Mouse (Mus musculus): ENCODE data around the gene Ugt1a10. TPM values are rescaled to one million over a fixed set of nuclear protein-coding genes. Genes with fewer than 3 reads are reported as not detected.

Ugt1a10 gene
- polyA plus RNA-seq, 1 experiment from 2014 or later, result not detected

DNA sequence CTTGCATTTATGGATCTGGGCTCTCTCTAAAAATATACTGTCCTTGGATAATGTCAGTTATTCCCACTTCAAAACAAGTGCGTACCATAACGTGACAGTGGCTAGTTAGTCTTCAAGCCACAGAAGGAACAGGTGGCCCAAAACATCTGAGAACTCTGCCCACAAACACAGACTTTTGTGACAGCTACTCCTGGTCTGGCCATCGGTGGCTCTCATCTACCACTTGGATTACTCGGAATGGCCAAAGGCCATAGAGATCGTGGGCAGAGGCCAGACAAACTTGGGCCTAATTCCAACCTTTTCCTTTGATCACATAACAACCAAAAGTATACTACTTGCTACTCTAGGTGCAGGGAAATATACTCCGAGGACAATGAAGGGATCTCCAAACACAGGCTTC lies 212.9 kb downstream of the Ugt1a10 start:
- DNase-seq (ENCODE audit: low spot score), result no peak

Small RNAs within 50 kb of the gene (microRNA-seq; reads per million reads assigned to microRNA genes)
- gene Gm25198 (ENCODE audit: borderline number of aligned reads), result not detected

Other genes starting within 250 kb of the Ugt1a10 start
- 73.7 and 80.7 TPM in 2 replicates for gene Dgkd, start 202.1 kb upstream of the Ugt1a10 start, polyA plus RNA-seq (2015; fragmentation: Nextera tagmentation; extraction: Ambion mirVana)
- 11.4 and 13.0 TPM in 2 replicates for gene Usp40, start 46.8 kb upstream of the Ugt1a10 start, polyA plus RNA-seq (2015; fragmentation: Nextera tagmentation; extraction: Ambion mirVana)
- gene Ugt1a9, start 15.4 kb downstream of the Ugt1a10 start, polyA plus RNA-seq (2015; fragmentation: Nextera tagmentation; extraction: Ambion mirVana), result not detected in 2 replicates
- not detected in 2 replicates for gene Ugt1a8, start 32.4 kb downstream of the Ugt1a10 start, polyA plus RNA-seq (2015; fragmentation: Nextera tagmentation; extraction: Ambion mirVana)
- 1.7 and 2.4 TPM in 2 replicates for gene Ugt1a7c, start 39.7 kb downstream of the Ugt1a10 start, polyA plus RNA-seq (2015; fragmentation: Nextera tagmentation; extraction: Ambion mirVana)
- 0.08 TPM in 1 of 2 replicates, not detected in the other for gene Ugt1a6b, start 47.9 kb downstream of the Ugt1a10 start, polyA plus RNA-seq (2015; fragmentation: Nextera tagmentation; extraction: Ambion mirVana)
- gene Ugt1a6a, start 79.4 kb downstream of the Ugt1a10 start, polyA plus RNA-seq (2015; fragmentation: Nextera tagmentation; extraction: Ambion mirVana), result 1.3 and 1.4 TPM in 2 replicates
- not detected in 2 replicates for gene Ugt1a5, start 110.6 kb downstream of the Ugt1a10 start, polyA plus RNA-seq (2015; fragmentation: Nextera tagmentation; extraction: Ambion mirVana)
- gene Ugt1a2, start 145.2 kb downstream of the Ugt1a10 start, polyA plus RNA-seq (2015; fragmentation: Nextera tagmentation; extraction: Ambion mirVana), result 0.13 TPM in 1 of 2 replicates, not detected in the other
- gene Dnajb3, start 150.4 kb downstream of the Ugt1a10 start, polyA plus RNA-seq (2015; fragmentation: Nextera tagmentation; extraction: Ambion mirVana), result 2.9 and 3.9 TPM in 2 replicates
- gene Ugt1a1, start 156.6 kb downstream of the Ugt1a10 start, polyA plus RNA-seq (2015; fragmentation: Nextera tagmentation; extraction: Ambion mirVana), result 0.36 and 0.54 TPM in 2 replicates
- gene Mroh2a, start 171.6 kb downstream of the Ugt1a10 start, polyA plus RNA-seq (2015; fragmentation: Nextera tagmentation; extraction: Ambion mirVana), result 0.64 and 1.4 TPM in 2 replicates
- gene Hjurp, start 222.2 kb downstream of the Ugt1a10 start, polyA plus RNA-seq (2015; fragmentation: Nextera tagmentation; extraction: Ambion mirVana), result 82.7 and 102 TPM in 2 replicates
- gene Trpm8, start 222.3 kb downstream of the Ugt1a10 start, polyA plus RNA-seq (2015; fragmentation: Nextera tagmentation; extraction: Ambion mirVana), result not detected in 2 replicates

All from thymus, postnatal 0 days (tissue).